Mouse (Mus musculus): ENCODE results near the gene Fzr1.

The Fzr1 gene

GRCm38 (mm10) chr10:81402227-81402765 lies 24.0 kb upstream of the Fzr1 start:
- DNase-seq (ENCODE audit: low read depth): no peak

- peak; percentile 74 for DNase-seq (ENCODE audit: low read depth)
Observed at GRCm38 (mm10) chr10:81401521-81402226, 23.4 kb upstream of the Fzr1 start.

- no peak for DNase-seq (ENCODE audit: low read depth)
Observed at GRCm38 (mm10) chr10:81401205-81401520, 22.8 kb upstream of the Fzr1 start.

GRCm38 (mm10) chr10:81400371-81401204 lies 22.3 kb upstream of the Fzr1 start:
- DNase-seq (ENCODE audit: low read depth): no peak

- DNase-seq (ENCODE audit: low read depth): no peak
Observed at GRCm38 (mm10) chr10:81399798-81400308, 21.5 kb upstream of the Fzr1 start.

GRCm38 (mm10) chr10:81399296-81399695 lies 21.0 kb upstream of the Fzr1 start:
- DNase-seq (ENCODE audit: low read depth): no peak

- DNase-seq (ENCODE audit: low read depth): no peak
Observed at GRCm38 (mm10) chr10:81396749-81397148, 18.4 kb upstream of the Fzr1 start.

- no peak for DNase-seq (ENCODE audit: low read depth)
Observed at GRCm38 (mm10) chr10:81395865-81396264, 17.5 kb upstream of the Fzr1 start.

- peak; percentile 82 for DNase-seq (ENCODE audit: low read depth)
Observed at GRCm38 (mm10) chr10:81395127-81395526, 16.8 kb upstream of the Fzr1 start.

GRCm38 (mm10) chr10:81393456-81394063 lies 15.2 kb upstream of the Fzr1 start:
- DNase-seq (ENCODE audit: low read depth): no peak

- no peak for DNase-seq (ENCODE audit: low read depth)
Observed at GRCm38 (mm10) chr10:81392781-81393185, 14.5 kb upstream of the Fzr1 start, which contains the start of gene Smim24. Gene Smim24, plus strand, starts transcription at chr10:81393051.

- no peak for DNase-seq (ENCODE audit: low read depth)
Observed at GRCm38 (mm10) chr10:81392270-81392669, 14.0 kb upstream of the Fzr1 start.

GRCm38 (mm10) chr10:81390678-81390965 lies 12.3 kb upstream of the Fzr1 start:
- DNase-seq (ENCODE audit: low read depth): no peak

GRCm38 (mm10) chr10:81389801-81390677 lies 11.7 kb upstream of the Fzr1 start:
- DNase-seq (ENCODE audit: low read depth): peak; percentile 83

GRCm38 (mm10) chr10:81389373-81389772 lies 11.1 kb upstream of the Fzr1 start:
- peak; percentile 48 for DNase-seq (ENCODE audit: low read depth)

- DNase-seq (ENCODE audit: low read depth): no peak
Observed at GRCm38 (mm10) chr10:81388505-81389055, 10.3 kb upstream of the Fzr1 start, which contains the start of gene Gm48552. Gene Gm48552, plus strand, starts transcription at chr10:81389005.

GRCm38 (mm10) chr10:81387716-81388115 lies 9.4 kb upstream of the Fzr1 start:
- DNase-seq (ENCODE audit: low read depth): no peak

GRCm38 (mm10) chr10:81385603-81386306 lies 7.4 kb upstream of the Fzr1 start:
- no peak for DNase-seq (ENCODE audit: low read depth)

GRCm38 (mm10) chr10:81384605-81384982 lies 6.3 kb upstream of the Fzr1 start:
- peak; percentile 78 for DNase-seq (ENCODE audit: low read depth)

GRCm38 (mm10) chr10:81383802-81384604 lies 5.7 kb upstream of the Fzr1 start, which contains the start of the genes Dohh and Gm48551:
Gene Dohh, plus strand, starts transcription at chr10:81384428.
Gene Gm48551, plus strand, starts transcription at chr10:81384466.
- peak; percentile 100 for DNase-seq (ENCODE audit: low read depth)

All from NIH3T3 (cell line).